Mouse (Mus musculus): ENCODE measurements at regions not wholly inside any gene's neighbourhood (a gene's known extent, or its start where the extent isn't known, plus 50 kb on each side); places are given as distances from the start of the nearest gene placed in this dataset.

DNA sequence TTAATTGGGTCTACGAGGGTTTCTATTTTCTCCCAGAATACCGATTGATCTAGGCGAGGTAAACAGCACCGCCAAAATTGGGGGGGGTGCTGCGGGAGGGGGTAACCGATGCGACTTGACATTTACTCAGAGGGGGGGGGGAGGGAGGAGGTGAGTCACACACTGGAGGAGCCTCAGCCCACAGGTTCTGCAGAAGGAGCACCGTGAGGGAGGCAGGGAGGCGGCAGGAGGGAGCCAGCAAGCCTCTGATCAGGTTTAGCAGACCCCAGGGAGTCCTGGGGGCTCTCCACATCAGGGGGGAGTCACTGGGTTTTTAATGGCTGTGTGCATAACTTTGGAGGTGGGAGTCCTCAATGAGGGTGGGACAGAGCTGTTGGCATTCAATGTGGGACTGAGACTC, 51.3 kb upstream of the Ier5l start:
- no peak for DNase-seq

DNA sequence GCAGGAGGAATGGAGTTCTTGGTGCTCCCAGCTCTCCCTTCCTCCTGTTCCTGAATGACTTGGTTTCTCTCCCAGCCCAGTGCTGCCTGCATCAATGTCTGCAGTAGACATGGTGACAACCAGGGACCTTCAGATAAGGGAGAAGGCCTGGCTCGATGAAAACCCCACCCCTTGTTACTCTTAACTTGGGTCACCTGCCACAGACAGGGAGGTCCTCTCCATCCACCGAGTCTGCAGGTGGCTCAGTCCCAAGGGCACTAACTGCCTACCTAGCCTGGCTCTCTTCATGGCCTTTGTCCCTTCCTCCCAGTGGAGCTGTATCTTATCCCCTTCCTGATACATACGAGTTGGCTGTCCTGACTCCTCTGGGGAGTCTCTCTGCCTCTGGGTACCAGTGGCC, 51.8 kb upstream of the Ier5l start:
- DNase-seq, result no peak

DNA sequence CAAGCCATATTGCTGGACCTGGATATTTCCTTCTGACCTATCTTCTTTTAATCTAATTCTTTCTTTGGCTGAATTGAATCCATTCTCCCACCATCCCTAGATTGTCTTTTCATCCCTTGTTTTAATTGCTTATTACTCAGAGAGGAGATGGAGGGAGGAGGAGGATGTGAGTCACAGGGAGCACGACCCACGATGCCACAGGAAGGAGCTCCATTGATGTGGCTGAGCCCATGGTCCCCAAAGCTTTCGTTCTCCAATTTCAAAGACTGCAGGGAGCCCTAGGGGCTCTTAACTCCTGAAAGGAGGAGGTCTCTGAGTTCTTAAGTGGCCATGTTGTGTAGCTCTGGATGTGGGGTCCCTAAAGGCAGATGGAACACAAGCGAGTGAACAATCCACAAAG, 53.5 kb upstream of the Ier5l start:
- no peak for DNase-seq

DNA sequence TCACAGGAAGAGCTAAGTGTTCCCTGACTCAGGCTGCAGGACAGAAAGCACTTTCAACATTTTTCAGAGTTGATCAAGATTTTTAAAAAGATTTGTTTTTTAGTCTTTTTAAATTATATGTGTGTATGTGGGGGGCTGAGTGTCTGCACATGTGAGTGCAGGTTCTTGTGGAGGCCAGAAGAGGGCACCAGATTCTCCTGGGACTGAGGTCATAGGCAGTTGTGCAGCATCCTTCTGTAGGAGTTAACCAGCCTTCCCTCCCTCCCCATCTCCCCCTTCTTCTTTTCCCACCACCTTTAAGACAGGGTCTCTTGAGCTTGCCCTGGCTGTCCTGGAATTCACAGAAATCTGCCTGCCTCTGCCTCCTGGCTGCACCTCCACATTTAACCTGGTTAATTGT, 58.9 kb upstream of the Ier5l start:
- no peak for DNase-seq

DNA sequence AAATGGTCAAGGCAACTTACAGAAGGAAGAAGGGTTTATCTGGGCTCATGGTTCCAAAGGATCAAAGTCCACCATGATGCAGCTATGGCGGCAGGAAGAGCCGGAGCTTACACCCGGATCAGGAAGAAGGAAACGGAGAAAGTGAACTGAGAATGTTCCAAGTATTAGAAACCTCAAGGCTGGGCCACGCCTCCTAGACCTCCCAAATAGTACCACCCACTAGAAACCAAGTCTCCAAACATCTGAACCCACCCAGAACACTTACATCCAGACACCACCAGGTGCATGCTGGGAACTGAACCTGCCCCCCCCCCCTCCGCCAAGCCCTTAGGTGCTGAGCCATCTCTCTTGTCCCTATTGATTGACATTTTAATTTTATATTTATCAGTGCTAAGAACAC, 59.3 kb upstream of the Ier5l start:
- no peak for DNase-seq

DNA sequence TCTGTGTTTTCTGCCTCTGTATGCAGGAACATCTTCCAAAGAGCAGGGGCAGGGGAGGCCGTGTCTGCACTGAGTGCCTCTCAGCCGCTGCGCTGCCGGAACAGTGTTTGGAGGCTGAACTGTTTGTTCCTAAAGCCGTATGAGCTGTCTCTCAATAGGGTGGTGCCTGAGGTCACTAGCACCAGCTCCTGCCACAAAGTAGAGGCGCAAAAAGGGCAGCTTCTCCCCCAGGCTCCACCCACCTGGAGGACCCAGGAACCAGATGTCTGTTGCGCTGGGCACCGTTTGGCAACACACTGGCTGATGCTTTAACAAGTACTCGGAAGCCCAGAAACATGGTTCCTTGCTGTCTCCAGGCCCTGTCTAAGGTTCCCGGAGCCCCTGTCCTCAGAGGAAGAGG, 60.4 kb upstream of the Cstad start:
- DNase-seq, result no peak

DNA sequence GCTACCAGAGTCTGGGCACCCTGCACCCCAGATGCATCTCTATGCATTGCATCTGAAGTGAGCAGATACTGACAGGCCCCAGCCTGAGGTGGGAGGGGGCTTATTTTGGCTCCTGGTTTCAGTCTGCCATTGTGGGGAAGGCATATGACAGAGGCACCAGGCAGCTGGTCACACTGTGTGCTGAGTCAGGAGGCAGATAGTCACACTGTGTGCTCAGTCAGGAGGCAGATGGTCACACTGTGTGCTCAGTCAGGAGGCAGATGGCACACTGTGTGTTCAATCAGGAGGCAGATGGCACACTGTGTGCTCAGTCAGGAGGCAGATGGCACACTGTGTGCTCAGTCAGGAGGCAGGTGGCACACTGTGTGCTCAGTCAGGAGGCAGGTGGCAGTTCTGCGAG, 55.5 kb upstream of the Cstad start:
- DNase-seq, result no peak

DNA sequence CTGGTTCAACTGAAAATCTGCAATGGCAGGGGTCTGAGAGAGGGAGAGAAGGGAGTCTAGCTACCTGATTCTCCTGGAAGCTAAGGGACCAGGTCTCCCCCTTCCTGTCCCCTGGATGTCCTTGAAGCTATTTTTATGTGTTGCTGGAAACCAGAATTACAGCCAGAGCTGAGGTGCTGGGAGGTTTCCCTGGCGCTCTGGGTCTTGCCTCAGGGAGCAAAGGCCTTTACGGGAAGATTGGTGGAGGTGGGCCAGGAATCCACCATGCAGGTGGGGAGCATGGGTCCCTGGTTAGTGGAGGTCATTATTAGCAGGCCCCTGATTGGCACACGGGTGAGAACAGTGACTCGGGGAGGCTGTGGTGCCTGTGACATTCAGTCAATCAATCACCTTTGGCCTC, 53.3 kb upstream of the Cstad start:
- DNase-seq, result peak; percentile 42

DNA sequence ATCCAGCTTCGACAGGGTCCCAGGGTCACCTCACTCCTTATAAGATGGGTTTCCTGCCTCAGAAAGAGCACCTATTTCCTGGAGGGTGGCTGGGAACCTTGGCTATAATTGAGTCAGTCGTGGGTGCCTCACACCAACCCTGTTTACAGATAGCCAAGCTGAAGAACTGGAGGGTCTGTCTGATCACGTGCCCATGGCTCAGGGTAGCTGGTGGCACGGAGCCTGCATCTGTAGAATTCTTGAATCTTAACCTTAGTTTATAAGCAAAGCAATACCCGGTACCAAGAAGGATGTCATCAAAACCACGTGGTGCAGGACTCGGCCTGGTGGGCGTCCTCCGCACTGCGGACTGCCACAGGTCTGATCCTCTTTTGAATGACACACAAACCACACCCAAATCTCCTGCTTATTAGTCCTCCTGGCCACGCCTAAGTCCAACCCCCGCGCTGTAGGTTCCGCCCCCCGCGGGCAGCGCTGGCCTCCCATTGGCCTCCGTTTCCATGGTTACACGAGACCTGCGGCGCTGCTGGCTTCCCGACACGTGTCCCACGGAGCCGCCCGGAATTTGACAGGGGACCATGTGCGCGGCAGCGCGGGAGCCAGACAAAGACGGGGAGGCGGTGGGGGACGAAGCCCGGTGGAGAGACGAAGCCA, 49.9 kb upstream of the Cstad start:
- DNase-seq, result peak; percentile 91

Measured in heart, postnatal 4 days (tissue).